Mouse (Mus musculus): ENCODE measurements around the gene Nisch. TPM values are rescaled to one million over a fixed set of nuclear protein-coding genes. Genes with fewer than 3 reads are reported as not detected.

Nisch gene
- polyA plus RNA-seq, 1 experiment from 2014 or later, result 401 TPM

DNA sequence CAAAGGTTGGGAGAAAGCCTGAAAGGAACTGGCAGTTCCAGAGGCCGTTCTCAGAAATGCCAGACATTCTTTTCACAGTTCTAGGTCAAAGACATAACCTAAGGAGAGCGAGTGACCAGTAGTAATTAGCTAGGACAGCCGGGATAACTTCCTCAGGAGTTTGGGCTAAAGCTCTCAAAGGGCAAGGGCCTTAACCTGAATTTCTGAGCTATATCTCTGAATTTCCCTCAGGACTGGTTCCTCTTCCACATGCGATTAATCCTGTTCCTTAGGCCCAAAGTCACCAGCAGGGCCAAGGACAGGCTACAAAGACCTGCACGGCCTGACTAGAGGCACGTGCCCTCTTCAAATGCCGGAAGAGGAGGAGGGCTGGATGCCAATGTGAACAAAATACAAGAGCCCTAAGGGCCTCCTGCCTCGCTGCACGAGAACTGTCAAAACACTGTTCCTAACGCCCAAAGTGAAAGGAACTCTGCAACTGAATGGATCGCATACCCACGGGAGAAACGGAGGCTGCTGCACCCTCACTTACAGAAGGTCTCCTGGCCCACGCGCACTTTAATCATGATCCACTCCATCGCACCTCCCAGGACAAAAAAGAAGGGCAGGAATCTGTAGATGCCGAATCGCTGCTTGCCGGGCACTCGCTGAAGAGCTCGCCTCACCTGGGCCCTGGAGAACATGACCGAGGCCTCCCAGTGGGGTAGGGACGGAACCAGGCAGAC lies 88.5 kb downstream of the Nisch start:
- WGBS, result 2% methylated on average over 23 of the region's 23 CpGs
- Histone ChIP-seq H3K9me3 (no peaks in the 10 kb centered on the region), H3K27me3 (ENCODE audit: poor library complexity, severe bottlenecking) (no peaks in the 10 kb centered on the region), H3K4me3 (peak overlapping the region; percentile 78), H3K4me1 (peaks cover 68% of the 10 kb centered on the region), H3K27ac (peak overlapping the region; percentile 98), H3K36me3 (replicated peaks) (peaks cover 48% of the 10 kb centered on the region)
- DNase-seq (ENCODE audit: extremely low spot score, low spot score), result peak; percentile 57

DNA sequence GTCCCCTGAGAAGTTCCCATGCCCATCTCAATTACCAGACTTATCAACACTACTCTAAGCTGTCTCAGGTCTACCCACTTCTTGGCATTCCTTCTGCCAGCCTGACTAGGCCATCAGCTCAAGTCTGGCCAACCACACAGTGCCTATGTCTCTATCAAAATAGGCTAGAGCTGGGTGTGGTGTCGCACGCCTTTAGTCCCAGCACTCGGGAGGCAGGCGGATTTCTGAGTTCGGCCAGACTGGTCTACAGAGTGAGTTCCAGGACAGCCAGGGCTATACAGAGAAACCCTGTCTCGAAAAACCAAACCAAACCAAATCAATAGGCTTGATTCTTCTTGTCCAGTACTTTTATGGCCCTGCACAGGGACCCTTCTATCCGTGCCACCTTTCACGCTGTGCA lies 89.9 kb downstream of the Nisch start:
- Histone ChIP-seq H3K27me3 (ENCODE audit: poor library complexity, severe bottlenecking) (no peaks in the 10 kb centered on the region), H3K27ac (no peak overlapping the region), H3K4me1 (peaks cover 54% of the 10 kb centered on the region), H3K9me3 (no peaks in the 10 kb centered on the region), H3K36me3 (replicated peaks) (peaks cover 52% of the 10 kb centered on the region), H3K4me3 (peak overlapping the region; percentile 78)
- WGBS, result 94% methylated on average over 8 of the region's 8 CpGs
- DNase-seq (ENCODE audit: extremely low spot score, low spot score), result peak; percentile 13

DNA sequence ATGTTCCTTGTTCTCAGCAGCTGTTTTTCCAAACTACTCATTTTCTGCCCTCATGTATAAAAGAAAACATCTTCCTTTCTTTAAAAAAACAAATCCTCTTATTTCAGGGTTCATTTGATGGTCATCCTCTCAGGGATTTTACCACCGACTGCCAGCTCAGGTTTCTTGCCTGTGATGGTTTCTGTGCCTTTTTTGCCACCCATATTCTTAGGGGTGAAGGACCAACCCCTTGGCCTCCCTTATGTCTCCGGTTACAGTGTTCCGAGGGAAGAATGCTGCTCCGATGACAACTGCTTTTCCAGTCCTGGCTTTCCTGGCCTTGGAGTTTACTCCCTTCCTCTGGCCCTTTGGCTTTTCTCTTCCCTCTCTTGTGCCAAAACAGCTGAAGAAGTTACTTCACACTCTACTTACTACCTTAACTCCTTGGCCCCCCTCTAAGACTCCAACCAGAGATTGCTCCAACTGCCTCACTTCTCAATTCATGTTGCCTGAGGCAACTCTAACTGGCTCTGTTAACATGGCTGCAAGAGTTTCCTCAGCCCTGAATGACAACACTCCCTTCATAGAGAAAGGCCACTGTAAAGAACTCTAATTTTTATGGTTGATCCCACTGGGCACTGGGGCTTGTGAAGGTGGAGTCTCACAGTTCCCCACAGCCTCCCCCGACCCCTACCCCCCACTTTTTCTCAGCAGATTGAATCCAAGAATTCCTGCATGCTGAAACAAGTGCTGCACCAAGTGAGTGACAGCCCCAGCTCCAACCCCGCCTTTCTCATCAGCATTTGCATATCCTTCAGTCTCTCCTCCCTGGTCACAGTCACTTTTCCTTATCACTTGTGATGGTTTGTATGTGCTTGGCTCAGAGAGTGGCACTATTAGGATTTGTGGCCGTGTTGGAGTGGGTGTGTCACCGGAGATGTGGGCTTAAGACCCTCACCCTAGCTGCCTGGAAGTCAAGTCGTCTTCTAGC lies 91.4 kb downstream of the Nisch start:
- H3K27ac ChIP-seq, result peak overlapping the region; percentile 51; the same call in 1 of the 2 replicates
- 0 out of 2 replicates have a peak overlapping the region, but pooled peaks have one; percentile 20 for H3K4me3 ChIP-seq
- no peaks in the 10 kb centered on the region for H3K27me3 ChIP-seq (ENCODE audit: poor library complexity, severe bottlenecking)
- H3K36me3 ChIP-seq (replicated peaks), result peaks cover 64% of the 10 kb centered on the region
- H3K4me1 ChIP-seq, result peaks cover 44% of the 10 kb centered on the region
- no peaks in the 10 kb centered on the region for H3K9me3 ChIP-seq
- WGBS, result 69% methylated on average over 9 of the region's 9 CpGs
- DNase-seq (ENCODE audit: extremely low spot score, low spot score), result peak; percentile 14

Other genes with a start within 250 kb of the Nisch start
- gene Glt8d1, start 215.5 kb downstream of the Nisch start, polyA plus RNA-seq (2016; fragmentation: Nextera tagmentation; extraction: Ambion mirVana), result 45.1 and 45.8 TPM in 2 replicates
- 261 and 264 TPM in 2 replicates for gene Spcs1, start 215.3 kb downstream of the Nisch start, polyA plus RNA-seq (2016; fragmentation: Nextera tagmentation; extraction: Ambion mirVana)
- gene Pbrm1, start 197.8 kb downstream of the Nisch start, polyA plus RNA-seq (2016; fragmentation: Nextera tagmentation; extraction: Ambion mirVana), result 144 TPM in 2 replicates
- gene Gnl3, start 197.8 kb downstream of the Nisch start, polyA plus RNA-seq (2016; fragmentation: Nextera tagmentation; extraction: Ambion mirVana), result 133 and 152 TPM in 2 replicates
- 58.3 and 58.8 TPM in 2 replicates for gene Smim4, start 88.0 kb downstream of the Nisch start, polyA plus RNA-seq (2016; fragmentation: Nextera tagmentation; extraction: Ambion mirVana)
- gene Nt5dc2, start 85.9 kb downstream of the Nisch start, polyA plus RNA-seq (2016; fragmentation: Nextera tagmentation; extraction: Ambion mirVana), result 558 and 609 TPM in 2 replicates
- gene Stab1, start 48.3 kb downstream of the Nisch start, polyA plus RNA-seq (2016; fragmentation: Nextera tagmentation; extraction: Ambion mirVana), result 20.7 and 21.6 TPM in 2 replicates
- 0.67 and 0.84 TPM in 2 replicates for gene Tnnc1, start 8.6 kb downstream of the Nisch start, polyA plus RNA-seq (2016; fragmentation: Nextera tagmentation; extraction: Ambion mirVana)
- gene Sema3g, start 914 bp upstream of the Nisch start, polyA plus RNA-seq (2016; fragmentation: Nextera tagmentation; extraction: Ambion mirVana), result 0.61 and 0.66 TPM in 2 replicates
- gene Phf7, start 34.4 kb upstream of the Nisch start, polyA plus RNA-seq (2016; fragmentation: Nextera tagmentation; extraction: Ambion mirVana), result 14.0 and 16.4 TPM in 2 replicates
- 146 and 151 TPM in 2 replicates for gene Bap1, start 34.5 kb upstream of the Nisch start, polyA plus RNA-seq (2016; fragmentation: Nextera tagmentation; extraction: Ambion mirVana)
- 5.4 and 6.3 TPM in 2 replicates for gene Dnah1, start 107.0 kb upstream of the Nisch start, polyA plus RNA-seq (2016; fragmentation: Nextera tagmentation; extraction: Ambion mirVana)
- gene Capn7, start 119.7 kb upstream of the Nisch start, polyA plus RNA-seq (2016; fragmentation: Nextera tagmentation; extraction: Ambion mirVana), result 28.7 and 29.2 TPM in 2 replicates
- gene Sh3bp5, start 219.1 kb upstream of the Nisch start, polyA plus RNA-seq (2016; fragmentation: Nextera tagmentation; extraction: Ambion mirVana), result 17.6 and 18.3 TPM in 2 replicates

All from forebrain, embryonic 10.5 days (tissue).